Mouse (Mus musculus) right cerebral cortex, adult 18-20 months (tissue): ENCODE data around the gene Dixdc1.

Experiments used
- DNase-seq: peaks from one replicate; pipeline ENCODE4 v3.0.0; 2022; ENCODE audit warnings: mixed read lengths

Gene Dixdc1

DNA sequence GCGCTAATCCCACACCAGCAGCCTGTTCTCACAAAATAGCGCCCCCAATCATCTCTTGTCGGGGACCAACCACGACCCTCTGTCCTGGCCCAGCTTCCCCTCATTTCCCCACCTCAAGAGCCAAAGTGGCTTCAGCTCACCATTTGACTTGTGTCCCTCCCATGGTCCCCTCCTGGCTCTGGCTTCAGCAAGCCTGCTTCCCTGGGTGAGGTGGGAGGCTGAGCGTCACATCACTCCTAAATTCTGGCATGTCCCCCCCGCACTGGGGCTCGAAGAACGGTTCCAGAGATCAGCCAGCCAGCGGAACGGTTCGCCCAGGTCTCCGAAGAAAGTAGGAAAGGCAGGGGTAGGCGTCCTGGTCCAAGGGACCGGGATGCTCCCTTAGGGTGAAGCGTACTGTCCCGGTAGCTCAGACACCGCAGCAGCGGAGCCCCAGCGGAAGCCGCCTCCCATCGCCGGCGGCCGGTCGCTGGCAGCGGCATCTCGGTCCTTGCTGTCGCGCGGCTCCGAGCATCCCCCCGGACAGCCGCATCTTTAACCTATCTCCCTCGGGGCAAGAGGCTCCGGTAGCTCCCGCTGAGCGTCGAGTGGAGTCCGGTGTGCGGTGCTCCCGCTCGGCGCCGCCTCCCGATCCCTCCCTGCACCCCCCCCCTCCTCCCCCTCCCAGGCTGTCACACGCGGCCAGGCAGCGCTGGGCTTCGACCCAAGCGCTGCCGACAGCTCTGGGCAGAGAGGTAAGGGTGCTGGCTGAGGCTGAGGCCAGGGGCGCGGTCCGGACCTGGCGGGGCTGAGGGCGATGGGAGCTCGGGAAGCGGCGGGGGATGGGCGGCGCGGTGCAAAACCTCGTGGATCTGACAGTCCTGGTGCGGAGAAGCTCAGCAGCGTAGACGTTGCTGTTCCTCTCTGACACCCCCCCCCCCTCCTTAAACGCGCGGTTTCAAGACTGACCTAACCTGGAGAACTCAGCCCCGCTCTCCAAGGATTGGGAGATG, 40.6 kb downstream of the Dixdc1 start:
- peak; percentile 54 for DNase-seq

DNA sequence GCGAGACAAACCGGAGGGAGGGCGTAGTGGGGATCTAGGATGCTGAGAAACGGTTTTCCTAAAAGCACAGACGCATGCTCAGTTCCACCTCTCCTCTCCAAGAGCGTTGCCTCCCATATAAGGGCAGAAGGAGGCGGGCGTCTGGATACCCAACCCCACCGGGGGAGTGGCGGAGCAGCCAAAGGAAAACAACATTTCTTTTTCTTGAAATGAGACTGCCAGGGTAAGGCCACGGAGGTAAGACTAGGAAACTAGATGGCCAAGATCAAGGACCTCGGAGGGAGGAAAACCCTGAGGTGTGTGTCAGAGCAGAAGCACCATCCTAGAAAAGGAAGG, 41.6 kb downstream of the Dixdc1 start:
- peak; percentile 93 for DNase-seq

DNA sequence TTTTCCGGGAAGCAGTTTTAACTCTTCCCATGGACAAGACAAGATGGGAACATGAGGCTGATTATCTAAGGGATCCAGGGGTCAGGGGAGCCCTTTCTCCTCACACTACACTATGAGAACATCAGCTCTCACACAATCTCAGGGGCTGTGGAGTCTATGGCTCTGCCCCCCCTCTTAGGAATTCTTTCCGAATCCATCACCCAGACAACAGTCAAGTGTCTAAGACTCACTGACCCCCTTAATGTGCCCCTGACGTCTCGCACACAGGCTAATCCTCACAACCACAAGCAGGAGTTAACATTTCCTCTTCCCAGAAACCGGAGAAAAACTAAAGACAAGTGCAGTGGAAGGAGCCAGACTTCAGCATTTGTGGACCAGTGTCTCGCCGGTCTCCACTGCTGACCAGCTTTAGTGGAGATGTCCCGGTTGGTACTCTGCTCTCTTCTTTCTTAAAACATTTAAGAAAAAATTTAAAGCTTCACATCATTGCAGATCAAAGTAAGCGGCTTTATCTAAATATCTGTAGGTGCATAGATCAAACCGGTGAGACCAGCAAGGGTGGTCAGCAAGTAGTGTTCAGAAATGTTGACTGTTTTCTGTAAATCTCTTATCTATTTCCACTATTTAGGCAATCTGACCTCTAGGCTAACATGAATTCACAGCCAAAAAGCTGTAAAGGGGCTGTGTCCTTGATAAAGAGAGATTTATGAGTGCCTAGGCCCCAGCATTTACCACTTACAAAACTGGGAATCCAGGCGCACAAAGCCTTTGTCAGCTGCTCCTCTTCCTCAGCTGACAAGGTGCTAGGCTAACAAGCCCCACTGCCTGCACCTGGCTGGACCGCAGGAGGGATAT, 42.2 kb downstream of the Dixdc1 start:
- no peak for DNase-seq

DNA sequence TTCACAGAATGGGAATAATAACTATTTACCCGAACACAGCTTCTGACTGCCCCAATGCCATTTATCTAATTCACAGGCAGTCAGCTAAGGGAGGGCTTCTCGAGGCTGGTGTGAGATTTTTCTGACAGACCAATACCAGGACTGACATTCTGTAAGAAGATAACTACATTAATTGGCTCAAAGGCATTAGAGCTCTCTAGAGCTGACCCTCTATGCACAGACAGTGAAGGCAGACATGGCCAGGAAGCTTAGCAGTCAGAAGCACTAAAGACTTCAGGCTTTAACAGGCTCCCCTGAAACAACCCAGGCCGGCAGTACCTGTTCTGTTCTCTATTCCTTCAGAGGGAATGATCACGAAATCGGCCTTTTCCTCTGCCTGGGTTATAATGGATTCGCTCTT, 44.2 kb downstream of the Dixdc1 start:
- no peak for DNase-seq

DNA sequence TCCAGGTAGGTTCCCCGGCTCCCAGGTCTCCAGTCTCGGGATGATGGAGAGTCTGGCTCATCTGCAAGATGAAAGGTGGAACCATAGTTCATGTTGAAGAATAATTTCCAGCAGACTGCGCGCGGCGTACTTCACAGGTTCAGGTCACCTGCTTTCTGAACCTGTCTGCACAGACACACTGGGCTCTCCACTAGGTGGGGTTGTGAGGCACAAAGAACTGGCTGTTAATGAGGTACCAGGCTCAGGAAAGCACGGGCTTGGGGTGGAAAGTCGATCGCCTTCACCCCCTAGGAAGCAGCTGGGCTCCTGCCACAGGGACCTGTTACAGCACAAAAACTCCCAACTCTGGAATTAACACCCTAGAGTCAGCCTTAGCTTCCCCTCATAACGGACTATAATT, 45.7 kb downstream of the Dixdc1 start:
- peak; percentile 49 for DNase-seq

DNA sequence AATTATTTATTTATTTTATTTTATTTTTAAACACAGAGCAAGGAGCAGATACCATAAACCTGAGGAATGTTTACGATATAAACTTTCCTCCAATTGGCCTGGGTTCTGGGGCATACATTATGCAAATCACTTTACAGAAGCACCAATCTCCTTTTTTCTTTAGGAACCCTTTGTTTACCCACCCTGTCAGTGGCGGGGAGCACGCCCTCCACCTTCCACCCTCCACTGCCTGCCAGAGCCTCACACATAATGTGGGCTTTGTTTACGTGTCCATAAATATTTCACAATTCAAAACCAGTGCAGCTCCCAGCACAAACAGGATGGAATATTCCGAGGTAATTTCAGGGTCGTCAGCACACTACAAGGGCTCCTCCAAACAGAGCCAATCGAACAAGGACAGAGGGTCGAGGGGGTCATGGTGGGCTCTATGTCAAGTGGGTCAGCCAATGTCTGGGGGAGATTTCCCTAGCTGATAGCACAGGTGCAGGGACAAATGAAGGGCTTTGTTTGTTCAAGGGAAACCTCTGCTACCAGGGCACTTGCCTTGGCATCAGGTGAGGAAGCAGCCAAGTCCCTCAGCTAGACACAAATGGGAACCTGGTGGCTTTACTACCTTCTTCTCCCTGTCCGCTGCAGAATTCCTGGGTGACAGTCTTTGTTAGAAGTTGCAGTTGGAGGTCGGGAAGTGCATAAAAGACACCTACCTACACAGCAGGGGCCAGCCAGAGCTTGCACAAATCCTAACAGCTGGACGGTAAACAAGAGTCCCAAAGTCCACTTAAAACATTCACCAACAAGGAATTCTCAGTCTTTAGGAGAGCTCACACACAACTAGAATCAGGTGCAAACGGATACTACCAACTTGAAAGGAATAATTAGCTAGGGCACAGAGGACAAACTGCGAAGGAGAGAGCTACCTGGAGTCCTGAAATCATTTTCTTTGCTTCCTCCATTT, 46.4 kb downstream of the Dixdc1 start:
- no peak for DNase-seq

DNA sequence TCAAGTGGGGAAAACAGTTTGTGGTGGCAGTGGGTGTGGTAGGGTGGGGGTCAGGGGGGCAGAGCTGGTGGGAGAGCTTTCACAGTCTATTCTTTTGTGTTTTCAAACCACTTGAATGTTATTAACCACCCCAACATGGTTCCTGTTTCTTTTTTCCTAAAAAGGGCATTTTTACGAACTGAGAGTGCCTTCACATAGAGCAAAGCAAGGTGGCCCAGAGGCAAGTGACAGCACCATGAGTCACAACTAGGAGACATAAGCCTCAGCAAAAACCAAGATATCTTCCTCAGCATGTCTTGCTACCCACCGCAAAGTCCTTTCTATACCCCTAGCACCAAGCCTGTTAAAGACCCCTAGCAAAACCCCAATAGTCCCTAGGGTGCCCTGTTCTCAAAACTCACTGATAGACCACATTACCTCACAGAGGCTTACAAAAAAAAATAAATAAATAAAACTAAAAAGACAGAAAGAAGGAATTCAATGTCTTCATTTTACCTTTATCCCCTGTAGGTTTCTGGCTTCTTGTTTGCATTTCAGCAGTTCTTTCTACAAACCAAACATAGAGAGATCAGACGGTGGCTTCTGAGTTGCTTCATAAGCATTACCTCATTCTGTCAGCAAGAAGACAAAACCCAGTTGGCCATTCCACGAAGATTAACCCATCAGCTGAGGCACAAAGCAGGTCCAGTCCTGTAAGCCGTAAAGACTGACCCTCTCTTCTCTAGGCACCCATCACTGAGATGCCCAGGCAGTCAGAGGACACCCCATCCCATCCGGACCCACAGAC, 52.3 kb downstream of the Dixdc1 start:
- no peak for DNase-seq

DNA sequence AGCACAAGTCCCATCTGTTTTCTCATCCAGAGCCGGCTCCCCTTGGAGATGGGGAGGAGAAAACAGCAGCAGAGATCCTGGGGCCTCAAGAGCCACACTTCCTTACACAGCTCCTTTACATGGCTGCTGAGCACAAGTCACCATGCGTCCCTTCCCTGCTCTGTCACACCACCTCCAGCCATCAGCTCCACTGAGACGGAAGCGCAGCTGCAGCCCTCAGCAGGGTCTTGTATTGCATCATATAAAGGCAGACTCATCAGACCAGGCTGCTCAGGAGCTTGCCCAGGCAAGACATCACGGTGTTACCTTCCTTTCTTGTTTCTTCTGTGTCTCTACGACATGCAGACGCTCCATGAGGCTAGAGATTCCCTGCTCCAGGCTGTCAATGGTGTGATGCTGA, 57.6 kb downstream of the Dixdc1 start:
- no peak for DNase-seq

DNA sequence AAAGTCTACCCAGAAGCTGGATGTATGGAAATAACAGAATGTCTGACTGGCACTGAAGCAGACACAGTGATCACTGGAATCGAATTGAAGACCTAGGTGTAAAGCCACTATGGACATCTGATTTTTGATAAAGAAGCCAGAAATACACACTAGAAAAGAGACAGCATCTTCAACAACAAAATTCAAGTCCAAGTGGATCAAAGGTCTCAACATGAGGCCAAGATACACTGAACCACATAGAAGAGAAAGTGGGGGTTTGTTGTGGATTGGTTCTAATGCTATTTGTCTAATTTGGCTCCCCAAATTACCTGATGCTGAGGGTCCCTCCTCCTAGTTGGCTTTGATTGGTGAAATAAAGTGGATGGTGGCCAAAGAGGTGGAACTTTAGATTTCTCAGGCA, 59.9 kb downstream of the Dixdc1 start:
- no peak for DNase-seq

DNA sequence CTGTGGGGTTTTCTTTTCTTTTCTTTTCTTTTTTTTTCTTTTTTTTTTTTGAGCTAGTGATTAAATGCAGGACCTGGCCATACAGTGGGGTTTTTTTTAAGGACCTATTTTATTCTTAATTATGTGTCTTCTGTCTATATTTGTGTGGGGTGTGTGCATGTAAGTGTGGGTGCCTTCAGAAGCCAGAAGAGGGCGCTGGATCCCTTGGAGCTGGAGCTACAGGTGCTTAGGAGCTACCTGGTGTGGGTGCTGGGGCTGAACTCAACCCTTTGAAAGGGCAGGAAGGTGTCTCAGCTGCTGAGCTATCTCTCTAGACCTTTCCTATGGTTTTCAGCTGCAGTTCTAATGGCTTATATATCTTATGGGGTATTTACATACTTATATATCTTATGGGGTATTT, 64.5 kb downstream of the Dixdc1 start:
- no peak for DNase-seq

DNA sequence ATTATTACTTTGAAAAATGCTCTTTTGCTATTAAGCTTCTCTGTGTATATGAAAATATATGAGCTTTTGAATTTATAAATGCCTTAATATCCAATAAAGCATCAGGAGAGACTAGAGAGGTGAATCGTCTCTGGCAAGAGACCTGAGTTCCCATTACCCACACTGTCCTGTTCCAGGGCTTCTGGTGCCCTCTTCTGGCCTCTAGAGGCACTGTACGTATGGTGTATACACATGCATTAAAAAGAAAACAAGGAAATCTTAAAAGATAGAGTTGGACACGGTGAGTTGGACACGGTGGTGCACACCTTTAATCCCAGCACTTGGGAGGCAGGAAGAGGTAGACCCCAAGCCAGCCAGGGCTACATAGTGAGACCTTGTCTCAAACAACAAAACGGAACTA, 68.6 kb downstream of the Dixdc1 start:
- peak; percentile 47 for DNase-seq

DNA sequence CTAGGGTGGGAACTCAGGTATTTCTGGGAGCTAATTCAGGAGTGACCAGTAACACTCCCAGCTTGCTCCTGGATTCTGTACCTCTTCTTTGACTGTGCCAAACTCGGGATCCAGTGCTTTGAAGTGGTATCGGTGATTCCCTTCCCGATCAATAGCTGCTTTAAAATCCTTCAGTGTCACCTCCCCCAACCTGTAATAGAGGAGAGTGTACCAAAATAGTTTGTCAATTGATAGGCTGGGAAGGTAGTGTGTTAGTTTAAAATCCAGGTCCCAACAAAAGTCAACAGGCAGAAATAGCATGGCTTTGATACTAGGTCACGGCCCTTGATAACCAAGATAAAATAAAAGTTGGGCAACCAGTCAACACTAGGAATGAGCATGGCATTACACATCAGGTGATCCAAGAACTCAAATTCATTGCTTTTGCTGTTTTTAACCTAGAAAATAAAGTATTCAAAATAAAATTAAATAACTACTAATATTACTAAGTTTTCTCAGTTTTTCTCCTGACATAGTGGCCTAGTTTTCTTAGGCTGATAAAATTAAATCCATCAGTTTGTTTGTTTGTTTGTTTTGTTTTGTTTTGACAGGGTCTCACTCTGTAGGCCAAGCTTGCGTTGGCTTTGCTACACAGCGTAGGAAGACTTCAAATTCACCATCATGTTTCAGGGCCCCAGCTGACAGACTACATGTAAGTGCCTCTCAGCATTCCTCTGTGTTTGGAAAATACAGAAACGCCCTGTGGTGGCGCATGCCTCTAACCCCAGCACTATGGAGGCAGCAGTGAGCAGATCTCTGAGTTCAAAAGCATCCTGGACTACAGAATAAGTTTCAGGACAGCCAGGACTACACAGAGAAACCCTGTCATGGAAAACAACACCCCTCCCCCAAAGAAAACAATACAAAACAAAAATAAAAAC, 71.5 kb downstream of the Dixdc1 start:
- no peak for DNase-seq

DNA sequence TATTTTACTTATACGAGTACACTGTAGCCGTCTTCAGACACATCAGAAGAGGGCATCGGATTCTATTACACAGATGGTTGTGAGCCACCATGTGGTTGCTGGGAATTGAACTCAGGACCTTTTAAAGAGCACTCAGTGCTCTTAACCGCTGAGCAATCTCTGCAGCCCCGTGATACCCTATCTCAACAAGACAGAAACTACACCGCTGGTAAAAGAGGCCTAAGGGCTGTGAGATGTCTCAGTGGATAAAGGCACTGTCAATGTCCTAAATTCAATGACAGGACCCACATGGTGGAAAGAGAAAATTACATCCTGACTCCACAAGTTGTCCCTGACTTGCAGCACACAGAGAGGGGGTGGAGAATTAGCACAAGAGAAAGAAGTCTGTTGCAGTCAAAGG, 72.9 kb downstream of the Dixdc1 start:
- no peak for DNase-seq

DNA sequence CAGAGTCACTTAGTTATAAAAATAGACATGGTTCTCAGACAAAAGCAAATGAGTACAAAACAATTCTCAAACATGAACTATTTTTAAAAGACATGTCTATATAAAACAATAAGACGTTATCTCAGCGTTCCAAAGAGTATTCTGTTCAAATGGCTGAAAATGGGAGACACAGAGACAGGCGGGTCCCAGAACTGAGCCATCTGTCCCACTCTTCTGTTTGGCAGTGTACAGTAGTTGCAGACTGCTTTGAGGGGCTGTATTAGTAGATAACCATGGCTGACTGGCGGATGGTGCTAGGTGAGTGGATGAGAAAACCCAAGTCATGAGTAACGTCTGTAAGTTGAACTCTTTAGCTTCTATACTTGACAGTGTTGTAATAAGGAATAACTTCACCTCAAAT, 74.5 kb downstream of the Dixdc1 start:
- DNase-seq = no peak

DNA sequence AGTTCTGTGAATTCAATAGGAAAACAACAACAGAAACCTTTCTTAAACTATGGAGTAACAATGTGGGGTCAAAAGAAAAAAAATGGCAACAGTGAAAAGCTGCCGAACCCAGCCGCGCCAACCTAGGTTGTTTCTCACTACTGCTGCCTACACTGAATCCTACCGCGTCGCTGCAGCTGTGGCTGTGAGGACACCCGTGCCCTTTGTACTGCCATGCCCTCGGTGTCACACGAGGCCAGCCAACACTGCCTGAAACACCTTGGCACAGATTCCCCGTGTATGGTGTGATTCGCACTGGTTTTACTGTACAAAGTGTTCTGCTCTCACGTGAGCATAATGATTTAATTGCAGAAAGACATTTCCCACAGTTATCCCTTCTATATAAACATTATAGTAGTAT, 78.9 kb downstream of the Dixdc1 start:
- DNase-seq = peak; percentile 21

DNA sequence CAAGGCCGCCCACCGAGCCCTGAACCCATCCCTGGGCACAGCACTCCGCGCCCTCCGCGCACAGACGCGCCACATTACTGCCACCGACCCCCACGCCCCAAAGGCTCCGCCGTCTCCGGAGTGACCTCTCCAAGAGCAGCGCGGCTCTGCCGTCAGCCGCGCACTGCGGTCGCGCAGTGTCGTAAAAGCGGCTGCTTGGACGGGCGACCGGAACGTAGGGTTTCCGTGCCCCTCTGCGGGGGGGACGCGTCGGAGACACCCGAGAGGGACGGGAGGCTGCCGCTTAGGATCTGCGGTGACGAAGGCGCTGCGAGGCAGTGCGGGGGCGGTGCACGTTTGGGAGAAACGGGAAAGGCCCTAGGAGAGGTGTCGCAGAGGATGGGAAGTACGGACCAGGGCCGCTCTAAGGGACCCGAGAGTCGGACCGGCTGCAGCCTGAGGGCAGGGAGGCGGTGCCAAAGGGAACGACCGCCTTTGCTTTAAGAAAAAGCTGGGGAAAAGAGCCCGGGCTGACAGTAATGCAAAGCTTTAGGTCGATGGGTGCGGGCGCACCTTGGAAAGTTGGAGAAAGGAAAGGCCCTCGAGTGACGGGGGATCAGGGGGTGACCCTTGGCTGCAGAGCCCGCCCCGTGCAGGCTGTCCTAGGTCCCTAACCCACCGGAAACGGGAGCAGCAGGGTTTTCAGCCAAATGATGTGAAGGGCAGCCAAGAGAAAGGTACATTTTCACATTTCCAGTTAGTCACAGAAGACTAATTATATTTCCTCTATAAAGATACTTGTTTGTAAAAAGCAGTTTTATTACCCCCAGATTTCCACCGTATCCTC, 79.7 kb downstream of the Dixdc1 start, which contains the start of gene Dlat:
TSS of gene Dlat (minus strand) at position 389 of the 826 bp plus-strand sequence.
- peak; percentile 93 for DNase-seq

DNA sequence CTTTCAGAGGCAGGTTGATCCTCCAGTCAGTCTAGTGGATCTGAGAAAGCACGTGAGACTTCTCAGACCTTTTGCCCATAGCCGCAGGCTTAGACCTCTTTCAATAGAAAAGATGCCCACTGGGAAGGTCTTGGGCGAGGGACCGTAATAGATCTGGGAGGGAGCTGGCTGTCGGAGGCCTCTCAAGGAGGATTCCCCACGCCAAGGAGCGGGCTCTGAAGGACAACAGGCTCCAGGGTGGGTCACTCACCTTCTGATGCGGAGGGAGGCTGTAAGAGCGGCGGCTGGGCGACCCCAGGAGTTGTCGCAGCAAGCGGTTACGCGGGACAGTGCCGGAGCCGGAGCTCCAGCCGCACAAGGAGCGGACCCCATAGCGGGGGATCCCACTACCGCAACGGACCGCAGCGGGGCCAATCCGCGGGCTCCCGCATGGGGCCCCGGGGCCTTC, 80.4 kb downstream of the Dixdc1 start:
- DNase-seq = no peak

DNA sequence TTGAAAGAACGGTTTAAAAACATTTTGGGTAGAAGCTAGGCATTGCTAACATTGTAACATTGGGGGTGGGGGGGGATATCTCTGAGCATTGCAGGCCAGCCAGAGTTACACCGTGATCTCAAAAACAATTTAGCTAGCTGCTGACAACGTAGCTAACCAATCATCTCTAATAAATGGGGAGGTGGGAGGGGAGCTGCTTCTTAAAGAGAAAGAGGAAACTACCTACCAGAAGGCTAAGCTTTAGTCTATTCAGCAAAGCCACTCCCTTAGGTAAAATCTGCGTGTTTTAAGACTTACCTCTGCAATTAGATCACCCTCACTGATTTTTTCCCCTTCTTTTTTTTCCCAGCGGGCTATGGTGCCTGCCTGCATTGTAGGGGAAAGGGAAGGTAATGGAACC, 80.9 kb downstream of the Dixdc1 start:
- DNase-seq = no peak

DNA sequence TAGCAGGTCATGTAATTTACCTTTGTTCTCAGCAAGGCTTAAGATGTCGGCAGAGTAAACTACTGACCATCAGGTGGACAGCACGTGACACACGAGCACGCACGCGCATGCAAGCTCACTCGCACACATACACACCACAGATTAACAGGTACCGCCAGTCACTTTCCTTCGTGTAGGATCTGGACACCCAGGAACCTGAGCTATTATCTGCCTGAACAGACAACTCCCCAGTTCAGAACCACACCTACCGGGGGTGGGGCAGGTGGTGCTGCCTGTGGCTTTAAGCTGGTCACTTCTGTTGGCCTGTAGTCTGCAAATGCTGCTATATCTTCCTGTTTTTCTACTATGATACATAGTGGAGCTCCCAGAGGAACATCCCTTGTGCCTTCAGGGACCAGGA, 88.8 kb downstream of the Dixdc1 start:
- DNase-seq = no peak
